Mouse (Mus musculus) hindbrain, embryonic 15.5 days (tissue): ENCODE measurements around the gene Srsf9. TPM values are rescaled to one million over a fixed set of nuclear protein-coding genes. Genes with fewer than 3 reads are reported as not detected.

Experiments
- ATAC-seq: fragments of 200-750 bp; cut with Nextera tagmentation; 2 replicates; pipeline ENCODE4 v1.8.0; 2017; ENCODE audit warnings: low read depth, moderate number of reproducible peaks, moderate TSS enrichment; ENCODE audit not compliant: low FRiP score
- H3K27ac ChIP-seq: fragments of 300-500 bp; sonication (generic); replicated peaks from 2 replicates; pipeline ENCODE4 v1.5.1; 2015; ENCODE audit warnings: mild to moderate bottlenecking, inconsistent platforms
- H3K27me3 ChIP-seq: fragments of 300-500 bp; sonication (generic); 2 replicates; pipeline ENCODE4 v1.6.1; 2015; ENCODE audit warnings: control low read depth, inconsistent platforms
- H3K36me3 ChIP-seq: fragments of 300-500 bp; sonication (generic); 2 replicates; pipeline ENCODE4 v1.6.1; 2015; ENCODE audit warnings: control low read depth, inconsistent platforms
- H3K4me1 ChIP-seq: fragments of 300-500 bp; sonication (generic); replicated peaks from 2 replicates; pipeline ENCODE4 v1.6.1; 2015; ENCODE audit warnings: control low read depth, inconsistent platforms
- H3K4me2 ChIP-seq: fragments of 300-500 bp; sonication (generic); 2 replicates; pipeline ENCODE4 v1.6.1; 2015; ENCODE audit warnings: moderate library complexity, mild to moderate bottlenecking, inconsistent platforms
- H3K4me3 ChIP-seq: fragments of 300-500 bp; sonication (generic); 2 replicates; pipeline ENCODE4 v1.5.1; 2015; ENCODE audit warnings: mild to moderate bottlenecking, inconsistent platforms
- H3K9ac ChIP-seq: fragments of 300-500 bp; sonication (generic); 2 replicates; pipeline ENCODE4 v1.6.1; 2015; ENCODE audit warnings: inconsistent platforms
- H3K9me3 ChIP-seq: fragments of 300-500 bp; sonication (generic); 2 replicates; pipeline ENCODE4 v1.6.1; 2016; ENCODE audit warnings: control low read depth, inconsistent platforms
- WGBS: fragments of 180-500 bp; shearing (Covaris S2); methylation state at CpG from one replicate; pipeline ENCODE4 v1.1.7; 2015; 5-methylcytosine and 5-hydroxymethylcytosine counted together
- polyA plus RNA-seq: library from polyadenylated mRNA; unstranded; fragments of >200 nt; fragmentation: Nextera tagmentation; extraction: Ambion mirVana; gene quantifications from 2 replicates; pipeline ENCODE4 v1.2.1, GENCODE M21; 2015

Srsf9 gene
- polyA plus RNA-seq: 142 and 146 TPM in 2 replicates

DNA sequence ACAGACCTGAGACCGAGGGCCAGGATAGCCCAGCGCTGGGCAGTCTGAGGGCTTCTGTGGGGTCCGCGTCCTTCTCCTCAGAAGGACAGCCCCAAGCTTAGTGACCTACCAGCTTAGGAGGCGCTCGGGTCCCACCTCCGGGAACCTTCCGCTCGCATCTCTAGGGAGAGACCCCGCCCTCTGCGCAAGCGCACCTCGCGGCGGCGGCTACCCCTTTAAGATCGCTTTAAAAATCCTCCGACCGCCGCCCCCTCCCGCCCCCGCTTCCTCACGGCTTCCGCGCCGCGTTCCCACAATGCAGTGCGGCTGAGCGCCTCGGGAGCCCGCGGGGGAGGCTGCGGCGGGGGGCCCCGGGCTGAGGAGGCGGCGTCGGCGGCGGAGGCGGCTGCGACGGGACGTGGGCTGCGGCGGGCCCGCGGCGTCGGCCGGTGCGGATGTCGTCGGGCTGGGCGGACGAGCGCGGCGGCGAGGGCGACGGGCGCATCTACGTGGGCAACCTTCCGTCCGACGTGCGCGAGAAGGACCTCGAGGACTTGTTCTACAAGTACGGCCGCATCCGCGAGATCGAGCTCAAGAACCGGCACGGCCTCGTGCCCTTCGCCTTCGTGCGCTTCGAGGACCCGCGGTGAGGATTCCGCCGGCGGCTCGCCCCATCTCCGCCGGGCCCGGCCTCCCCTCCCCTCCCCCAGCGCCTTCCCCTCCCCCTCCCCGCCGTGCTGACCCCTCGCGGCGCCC lies at the start of gene Srsf9:
Gene Srsf9 (plus strand): TSS at position 303 of the 735 bp plus-strand sequence.
- H3K4me3 ChIP-seq: peak within 1 kb of the TSS; percentile 85
- H3K36me3 ChIP-seq: peaks cover 11% of the 10 kb centered on the region
- H3K4me1 ChIP-seq: peaks cover 28% of the 10 kb centered on the region
- ATAC-seq: peak; percentile 92
- no peaks in the 10 kb centered on the region for H3K9me3 ChIP-seq
- no peaks in the 10 kb centered on the region for H3K27me3 ChIP-seq
- WGBS: under 1% methylated on average over 80 of the region's 97 CpGs
- peak within 1 kb of the TSS; percentile 90 for H3K27ac ChIP-seq
- H3K4me2 ChIP-seq: peak within 1 kb of the TSS; percentile 80
- H3K9ac ChIP-seq: peak within 1 kb of the TSS; percentile 64

DNA sequence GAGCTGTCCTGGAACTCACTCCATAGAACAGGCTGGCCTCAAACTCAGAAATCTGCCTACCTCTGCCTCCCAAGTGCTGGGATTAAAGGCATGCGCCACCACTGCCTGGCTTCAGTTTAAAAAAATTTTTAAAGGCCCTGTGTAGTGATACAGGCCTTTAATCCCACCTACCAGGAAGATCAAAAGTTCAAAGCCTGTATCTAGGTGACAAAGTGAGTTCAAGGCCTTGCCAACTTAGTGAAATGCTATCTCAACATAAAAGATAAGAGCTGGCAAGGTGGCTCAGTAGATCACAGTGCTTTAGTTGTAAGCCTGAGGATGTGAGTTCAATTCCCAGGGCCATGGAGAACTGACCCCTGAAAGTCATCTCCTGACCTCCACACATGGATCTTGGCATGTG lies 48.9 kb upstream of the Srsf9 start:
- 88% methylated on average over 1 of the region's 1 CpGs for WGBS
- no peaks in the 10 kb centered on the region for H3K9me3 ChIP-seq
- H3K27ac ChIP-seq: no peak overlapping the region
- no peak for ATAC-seq
- H3K36me3 ChIP-seq: no peaks in the 10 kb centered on the region
- H3K4me3 ChIP-seq: no peak overlapping the region
- no peaks in the 10 kb centered on the region for H3K27me3 ChIP-seq
- H3K9ac ChIP-seq: no peak overlapping the region
- H3K4me1 ChIP-seq: peaks cover 15% of the 10 kb centered on the region
- H3K4me2 ChIP-seq: no peak overlapping the region

DNA sequence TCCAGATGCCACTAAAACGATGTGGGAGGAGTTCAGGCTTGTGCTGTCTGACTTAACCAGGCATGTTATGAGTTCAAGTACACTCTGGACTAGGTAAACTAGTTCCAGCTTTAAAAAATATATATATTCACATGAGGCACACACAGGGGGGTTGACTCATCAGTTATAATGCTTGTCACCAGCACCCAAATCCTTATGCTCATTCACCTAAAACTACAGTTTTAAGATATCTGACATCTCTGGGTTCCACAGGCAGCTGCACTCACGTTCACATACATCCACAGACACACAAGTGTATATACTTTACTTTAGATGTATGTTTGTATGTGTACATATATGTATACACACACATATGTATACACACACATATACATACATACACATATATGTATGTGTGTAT lies 48.2 kb upstream of the Srsf9 start:
- ATAC-seq: no peak
- Histone ChIP-seq H3K27me3 (no peaks in the 10 kb centered on the region), H3K4me3 (no peak overlapping the region), H3K9me3 (no peaks in the 10 kb centered on the region), H3K36me3 (peaks cover 5% of the 10 kb centered on the region; the same call in 1 of the 2 replicates), H3K9ac (no peak overlapping the region), H3K27ac (no peak overlapping the region), H3K4me2 (no peak overlapping the region), H3K4me1 (peaks cover 8% of the 10 kb centered on the region)
- WGBS: 63% methylated on average over 2 of the region's 2 CpGs

DNA sequence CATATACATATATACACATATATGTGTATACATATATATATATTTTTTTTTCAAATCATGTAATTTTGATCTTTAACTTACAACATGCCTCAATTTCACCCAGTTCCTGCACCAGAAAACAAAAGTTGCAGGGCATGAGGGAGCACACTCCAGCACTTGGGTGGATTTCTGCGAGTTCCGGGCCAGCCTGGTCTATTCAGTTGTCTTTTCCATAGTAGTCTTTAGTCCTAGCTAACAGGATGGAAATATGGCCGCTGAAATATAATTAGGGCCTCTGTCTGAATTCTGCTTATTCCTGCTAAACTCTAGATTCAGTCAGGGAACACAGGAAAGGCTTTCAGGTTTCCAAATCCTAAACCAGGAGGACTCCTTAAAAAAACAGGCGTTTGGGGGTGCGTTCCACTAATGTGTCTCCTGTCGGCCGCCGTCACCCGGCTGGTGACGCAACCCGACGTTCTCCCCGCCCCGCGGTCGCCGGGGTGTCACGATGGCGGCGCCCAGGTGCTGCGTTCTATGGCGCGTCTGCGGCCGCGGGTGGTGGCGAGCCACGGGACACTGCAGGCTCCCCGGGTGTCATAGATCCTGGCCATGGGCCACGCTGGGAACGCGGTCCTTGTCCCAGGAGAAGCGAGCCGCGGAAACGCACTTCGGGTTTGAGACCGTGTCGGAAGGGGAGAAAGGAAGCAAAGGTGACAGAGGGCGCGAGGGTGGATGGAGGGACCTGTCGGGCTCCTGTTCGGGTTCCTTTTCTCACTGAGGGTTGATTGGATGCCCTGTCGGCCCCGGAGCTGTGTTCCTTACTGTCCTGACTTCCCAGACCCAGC lies 47.5 kb upstream of the Srsf9 start, which contains the start of gene Coq5:
Gene Coq5 (plus strand): TSS at position 441 of the 824 bp plus-strand sequence.
- 3% methylated on average over 40 of the region's 45 CpGs for WGBS
- Histone ChIP-seq H3K36me3 (peaks cover 11% of the 10 kb centered on the region), H3K4me2 (peak within 1 kb of the TSS; percentile 93), H3K9me3 (no peaks in the 10 kb centered on the region), H3K27ac (peak within 1 kb of the TSS; percentile 75), H3K9ac (peak within 1 kb of the TSS; percentile 92), H3K4me3 (peak within 1 kb of the TSS; percentile 98), H3K27me3 (no peaks in the 10 kb centered on the region), H3K4me1 (peaks cover 7% of the 10 kb centered on the region)
- peak; percentile 82 for ATAC-seq

DNA sequence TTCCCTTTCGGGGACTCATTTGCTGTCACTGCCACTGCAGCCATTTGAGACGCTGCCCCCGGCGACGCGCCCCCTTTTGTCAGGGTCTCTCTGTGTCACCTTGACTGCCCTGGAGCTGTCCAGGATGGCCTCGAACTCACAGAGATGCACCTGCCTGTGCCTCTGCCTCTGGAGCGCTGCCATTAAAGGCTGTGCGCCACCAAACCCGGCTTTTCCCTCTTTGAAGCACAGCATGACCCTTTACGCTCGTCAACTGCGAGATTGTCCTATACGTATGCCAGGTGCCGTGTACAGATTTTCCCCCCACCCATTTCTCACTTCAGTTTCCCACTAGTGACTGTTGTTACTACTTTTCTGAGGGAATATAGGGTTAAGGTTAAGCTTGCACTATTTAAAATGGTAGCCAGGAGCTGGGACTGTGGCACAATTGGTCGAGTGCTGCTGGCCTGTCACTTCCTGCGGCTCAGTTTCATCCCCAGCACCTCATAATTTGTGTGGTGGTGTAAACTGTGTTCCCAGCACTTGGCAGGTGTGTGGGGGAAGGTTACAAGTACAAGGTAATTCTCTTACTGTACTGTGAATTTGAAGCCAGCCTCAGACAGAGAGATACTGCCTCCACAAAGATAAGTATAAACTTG lies 46.8 kb upstream of the Srsf9 start:
- 8% methylated on average over 17 of the region's 17 CpGs for WGBS
- Histone ChIP-seq H3K9ac (peak overlapping the region; percentile 92), H3K4me3 (peak overlapping the region; percentile 98), H3K27ac (peak overlapping the region; percentile 75), H3K4me2 (peak overlapping the region; percentile 93), H3K9me3 (no peaks in the 10 kb centered on the region), H3K27me3 (no peaks in the 10 kb centered on the region), H3K4me1 (peaks cover 7% of the 10 kb centered on the region), H3K36me3 (peaks cover 16% of the 10 kb centered on the region)
- no peak for ATAC-seq

DNA sequence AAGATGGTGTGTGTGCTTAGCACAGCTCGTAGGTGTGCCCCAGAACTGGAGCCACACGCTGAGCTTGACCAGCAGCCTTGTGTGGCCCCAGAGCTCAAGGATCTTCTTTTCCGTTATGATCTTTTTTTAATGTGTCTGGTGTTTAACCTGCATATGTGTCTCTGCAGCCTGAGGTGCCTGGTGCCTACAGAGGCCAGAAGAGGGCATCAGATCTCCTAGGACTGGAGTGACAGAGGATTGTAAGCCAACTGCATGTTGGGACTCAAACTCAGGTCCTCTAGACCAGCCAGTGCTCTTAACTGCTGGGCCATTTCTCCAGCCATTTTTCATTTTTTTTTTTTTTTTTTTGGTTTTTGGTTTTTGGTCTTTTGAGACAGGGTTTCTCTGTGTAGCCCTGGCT lies 42.2 kb upstream of the Srsf9 start:
- H3K4me2 ChIP-seq: no peak overlapping the region
- no peaks in the 10 kb centered on the region for H3K9me3 ChIP-seq
- H3K36me3 ChIP-seq: peaks cover 24% of the 10 kb centered on the region
- WGBS: 94% methylated on average over 3 of the region's 3 CpGs
- no peak overlapping the region for H3K4me3 ChIP-seq
- peaks cover 7% of the 10 kb centered on the region for H3K4me1 ChIP-seq
- no peaks in the 10 kb centered on the region for H3K27me3 ChIP-seq
- no peak overlapping the region for H3K27ac ChIP-seq
- ATAC-seq: no peak
- H3K9ac ChIP-seq: no peak overlapping the region

DNA sequence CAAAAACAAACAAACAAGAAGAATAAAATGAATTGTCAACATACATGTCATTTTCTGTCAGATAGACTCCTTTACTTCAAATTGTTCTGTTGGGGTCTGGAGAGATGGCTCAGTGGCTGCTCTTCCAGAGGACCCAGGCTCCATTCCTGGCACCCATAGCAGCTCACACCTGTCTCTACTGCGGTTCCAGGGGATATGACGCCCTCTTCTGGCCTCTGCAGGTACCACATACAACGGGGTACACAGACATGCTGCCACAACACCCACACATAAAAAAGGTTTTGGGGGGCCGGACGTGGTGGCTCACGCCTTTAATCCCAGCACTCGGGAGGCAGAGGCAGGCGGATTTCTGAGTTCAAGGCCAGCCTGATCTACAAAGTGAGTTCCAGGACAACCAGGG lies 32.8 kb upstream of the Srsf9 start:
- H3K36me3 ChIP-seq: peaks cover 62% of the 10 kb centered on the region
- H3K27me3 ChIP-seq: no peaks in the 10 kb centered on the region
- no peaks in the 10 kb centered on the region for H3K9me3 ChIP-seq
- no peak overlapping the region for H3K27ac ChIP-seq
- no peak for ATAC-seq
- no peak overlapping the region for H3K4me2 ChIP-seq
- WGBS: 92% methylated on average over 8 of the region's 8 CpGs
- no peak overlapping the region for H3K4me3 ChIP-seq
- peaks cover 18% of the 10 kb centered on the region for H3K4me1 ChIP-seq
- no peak overlapping the region for H3K9ac ChIP-seq

DNA sequence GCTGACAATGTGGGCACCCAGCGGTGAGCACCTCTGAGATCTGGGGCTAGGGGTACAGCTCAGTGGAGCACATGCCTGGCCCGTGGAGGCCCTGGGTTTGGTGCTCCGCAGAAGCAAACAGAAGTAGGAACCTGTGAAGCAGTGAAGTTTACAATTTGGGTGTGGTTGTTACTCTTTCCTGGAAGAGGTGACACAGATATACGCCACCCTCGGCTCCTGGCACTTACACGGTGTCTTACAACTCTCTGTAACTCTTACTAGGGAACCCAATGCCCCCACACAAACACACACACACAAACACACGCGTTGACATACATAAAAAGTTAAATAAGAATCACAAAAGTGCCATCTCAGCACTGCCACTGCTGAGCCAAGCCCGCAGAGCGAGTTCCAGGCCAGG lies 30.6 kb upstream of the Srsf9 start:
- no peak overlapping the region for H3K4me3 ChIP-seq
- H3K36me3 ChIP-seq: peaks cover 52% of the 10 kb centered on the region

DNA sequence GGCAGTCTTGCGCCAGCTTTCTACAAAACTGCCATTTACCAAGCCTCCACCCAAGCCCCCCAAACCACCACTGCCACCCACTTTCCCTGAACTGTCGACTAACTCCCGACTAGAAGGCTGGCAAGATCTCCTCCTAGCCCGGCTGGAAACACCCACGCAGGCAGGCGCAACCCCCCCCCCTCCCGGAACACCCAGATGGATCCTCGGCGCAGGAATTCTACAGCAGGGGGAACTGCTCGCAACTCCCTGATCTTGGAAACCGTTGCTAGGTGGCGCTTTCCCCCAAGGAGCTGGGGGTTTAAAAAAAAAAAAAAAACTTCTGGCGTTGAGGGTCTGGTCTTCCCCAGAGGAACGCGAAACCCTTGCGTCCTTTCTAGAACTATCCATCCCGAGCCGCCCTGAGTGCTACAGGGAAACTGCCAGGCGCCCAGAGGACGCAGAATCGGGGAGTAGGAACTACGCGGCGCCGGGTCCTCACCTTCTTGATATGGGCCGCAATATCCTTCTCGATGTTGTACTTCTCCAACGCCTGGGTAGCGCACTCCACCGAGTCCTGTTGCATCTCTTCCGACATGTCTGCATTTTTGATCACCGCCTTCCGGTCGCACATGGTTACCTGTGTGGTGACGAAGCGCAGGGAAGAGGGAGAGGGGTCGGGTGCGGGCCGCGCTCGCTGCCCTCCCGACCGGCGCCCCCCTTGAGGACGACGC lies 26.8 kb upstream of the Srsf9 start:
- Histone ChIP-seq H3K4me1 (peaks cover 31% of the 10 kb centered on the region), H3K9ac (peak overlapping the region; percentile 92), H3K9me3 (no peaks in the 10 kb centered on the region), H3K4me2 (peak overlapping the region; percentile 63), H3K4me3 (peak overlapping the region; percentile 89), H3K27ac (peak overlapping the region; percentile 93), H3K36me3 (peaks cover 30% of the 10 kb centered on the region), H3K27me3 (no peaks in the 10 kb centered on the region)
- WGBS: under 1% methylated on average over 45 of the region's 46 CpGs
- ATAC-seq: peak; percentile 56

More for the DNA sequence above, 30.6 kb upstream of the Srsf9 start:
- Histone ChIP-seq H3K9me3 (no peaks in the 10 kb centered on the region), H3K27me3 (no peaks in the 10 kb centered on the region), H3K4me2 (no peak overlapping the region), H3K4me1 (peaks cover 23% of the 10 kb centered on the region), H3K27ac (no peak overlapping the region), H3K9ac (no peak overlapping the region)
- no peak for ATAC-seq
- 87% methylated on average over 10 of the region's 10 CpGs for WGBS

DNA sequence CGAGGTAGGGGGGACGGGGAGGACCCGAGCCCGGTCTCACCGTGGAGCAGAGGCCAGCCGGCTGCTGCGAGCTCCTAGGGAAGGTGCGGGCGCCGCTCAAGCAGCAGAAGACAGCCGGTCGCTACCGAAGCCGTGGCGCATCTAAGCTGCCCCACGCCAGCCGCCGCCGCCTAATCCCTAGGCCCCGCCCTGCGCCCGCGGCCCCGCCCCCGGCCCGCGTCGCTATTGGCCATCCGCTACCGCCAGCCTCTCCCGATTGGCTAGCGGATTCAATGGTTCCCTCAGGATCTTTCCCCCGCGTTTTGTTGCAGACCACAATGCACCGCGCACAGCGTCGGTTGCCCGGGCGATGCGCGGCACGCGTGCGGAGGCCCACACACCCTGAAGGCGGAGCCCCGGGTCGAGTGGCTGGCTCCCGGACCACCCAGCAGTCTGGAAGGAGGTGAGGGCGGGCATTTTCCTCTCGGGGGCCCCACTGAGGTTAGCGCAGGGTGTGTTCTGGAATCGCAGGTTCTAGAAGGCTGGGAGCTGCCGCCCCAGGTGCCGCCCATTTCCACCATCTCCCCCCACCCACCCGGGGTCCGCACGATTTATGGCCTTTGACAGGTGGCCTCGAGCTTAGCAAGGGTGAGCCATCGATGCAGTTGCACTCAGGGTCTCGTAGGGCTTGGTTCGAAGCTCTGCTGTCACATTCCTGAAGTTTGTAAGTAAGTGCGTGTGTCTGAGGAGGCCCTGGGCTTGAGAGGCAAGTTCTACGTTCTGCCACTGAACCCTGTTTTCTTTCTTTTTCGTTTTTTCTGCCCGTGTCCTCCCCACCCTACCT lies 26.0 kb upstream of the Srsf9 start, which contains the start of gene Dynll1:
Gene Dynll1 (minus strand): TSS at position 208 of the 823 bp plus-strand sequence.
- Histone ChIP-seq H3K4me3 (peak within 1 kb of the TSS; percentile 89), H3K9ac (peak within 1 kb of the TSS; percentile 92), H3K36me3 (peaks cover 23% of the 10 kb centered on the region), H3K9me3 (no peaks in the 10 kb centered on the region), H3K27ac (peak within 1 kb of the TSS; percentile 93), H3K27me3 (no peaks in the 10 kb centered on the region), H3K4me2 (peak within 1 kb of the TSS; percentile 63), H3K4me1 (peaks cover 31% of the 10 kb centered on the region)
- under 1% methylated on average over 66 of the region's 66 CpGs for WGBS
- ATAC-seq: peak; percentile 98

DNA sequence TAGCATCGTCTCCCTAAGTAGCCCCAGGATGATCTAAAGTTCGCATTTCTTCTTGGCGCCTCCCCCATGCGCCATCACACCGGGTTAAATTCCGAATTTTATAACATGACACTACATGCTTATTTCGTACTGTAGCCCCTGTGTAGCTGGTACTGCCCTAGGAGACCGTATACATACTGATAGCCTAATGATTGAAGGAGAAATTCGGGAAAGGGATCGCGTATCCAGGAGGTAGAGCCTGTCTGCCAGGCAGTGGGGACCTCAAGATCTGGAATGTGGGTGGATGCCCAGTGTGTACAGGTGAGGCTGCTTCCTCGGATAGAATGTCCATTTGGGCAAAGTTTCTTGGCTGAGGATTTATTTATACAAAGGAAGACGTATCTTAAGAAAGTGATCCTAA lies 25.4 kb upstream of the Srsf9 start:
- H3K27me3 ChIP-seq: no peaks in the 10 kb centered on the region
- H3K36me3 ChIP-seq: peaks cover 17% of the 10 kb centered on the region
- H3K9me3 ChIP-seq: no peaks in the 10 kb centered on the region
- H3K9ac ChIP-seq: peak overlapping the region; percentile 42
- H3K4me3 ChIP-seq: peak overlapping the region; percentile 89
- 29% methylated on average over 13 of the region's 13 CpGs for WGBS
- peaks cover 31% of the 10 kb centered on the region for H3K4me1 ChIP-seq
- peak overlapping the region; percentile 63 for H3K4me2 ChIP-seq
- peak overlapping the region; percentile 57 for H3K27ac ChIP-seq
- ATAC-seq: no peak
